Mouse (Mus musculus) frontal cortex, adult (tissue): ENCODE results near the gene Dip2b.
A peak's percentile ranks its signal among the peaks of the same experiment; 100 is the strongest.
"Not testable (repeated sequence)": the region's sequence is repeated elsewhere in the genome, so short reads cannot be mapped to it uniquely, and the experiment has no call there.

Experiments
- ATAC-seq: cut with Nextera tagmentation; 2 replicates; pipeline ENCODE4 v1.9.2; 2017; ENCODE audit warnings: mild to moderate bottlenecking, moderate library complexity, mixed read lengths; ENCODE audit not compliant: low TSS enrichment

The Dip2b gene

DNA sequence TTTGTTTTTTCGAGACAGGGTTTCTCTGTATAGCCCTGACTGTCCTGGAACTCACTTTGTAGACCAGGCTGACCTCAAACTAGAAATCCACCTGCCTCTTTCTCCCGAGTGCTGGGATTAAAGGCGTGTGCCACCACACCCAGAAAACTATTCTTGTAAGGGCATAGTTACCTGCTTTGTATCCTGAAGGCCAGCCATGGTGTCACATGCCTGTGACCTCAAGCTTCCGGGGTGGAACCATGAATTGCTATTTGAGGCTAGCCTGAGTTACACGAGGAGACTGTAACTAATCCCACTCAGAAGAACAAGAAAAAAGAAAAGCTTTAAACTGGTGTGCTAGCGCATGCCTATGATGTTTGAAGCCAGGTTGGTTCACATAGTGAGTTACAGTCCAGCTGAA, 217.9 kb downstream of the Dip2b start:
- no peak for ATAC-seq

GRCm38 (mm10) chr15:100257305-100257704, 218.8 kb downstream of the Dip2b start:
- no peak for ATAC-seq

GRCm38 (mm10) chr15:100258646-100259425, 220.4 kb downstream of the Dip2b start:
- ATAC-seq: no peak

- ATAC-seq: not testable (repeated sequence)
Observed at GRCm38 (mm10) chr15:100260351-100260750, 221.9 kb downstream of the Dip2b start.

GRCm38 (mm10) chr15:100263246-100263905, 224.9 kb downstream of the Dip2b start:
- peak; percentile 50; the same call in 1 of the 2 replicates for ATAC-seq

- ATAC-seq: no peak
Observed at GRCm38 (mm10) chr15:100265586-100266325, 227.3 kb downstream of the Dip2b start.

DNA sequence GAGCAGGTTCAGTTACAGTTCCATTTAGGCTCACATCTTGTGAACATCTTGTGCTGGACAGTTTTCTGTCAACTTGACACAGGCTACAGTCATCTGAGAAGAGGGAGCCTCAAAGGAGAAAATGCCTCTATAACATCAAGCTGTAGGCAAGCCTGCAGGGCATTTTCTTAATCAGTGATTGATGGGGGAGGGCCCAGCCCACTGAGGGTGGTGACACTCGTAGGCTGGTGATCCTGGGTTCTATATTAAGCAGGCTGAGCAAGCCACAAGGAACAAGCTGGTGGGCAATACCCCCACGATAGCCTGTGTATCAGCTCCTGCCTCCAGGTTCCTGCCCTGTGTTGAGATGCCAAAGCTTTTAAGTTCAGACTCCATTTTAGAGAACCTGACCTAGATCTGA, 230.5 kb downstream of the Dip2b start:
- no peak for ATAC-seq
